20 mouse cellular contexts compared by ENCODE assay signal in the genomic region with DNA sequence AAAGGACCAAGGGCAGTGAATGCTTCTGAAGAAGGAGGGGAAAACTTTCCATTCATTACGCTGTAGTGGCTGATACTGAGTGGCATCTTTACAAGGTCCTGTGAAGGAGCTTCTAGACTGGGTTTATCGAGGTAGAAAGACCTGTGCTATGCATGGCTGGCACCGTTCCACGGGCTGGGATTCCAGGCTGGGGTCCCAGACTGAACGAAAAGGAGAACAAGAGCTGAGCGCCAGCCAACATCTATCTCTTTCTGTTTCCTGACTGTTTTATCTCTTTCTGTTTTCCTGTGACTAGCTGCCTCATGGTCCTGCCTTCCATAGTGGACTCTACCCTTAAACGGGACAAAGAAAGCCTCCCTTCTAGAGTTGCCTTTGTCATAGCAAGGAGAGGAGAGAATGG. TPM values are rescaled to one million over a fixed set of nuclear protein-coding genes. Genes with fewer than 3 reads are reported as not detected.
A peak's percentile ranks its signal among the peaks of the same experiment; 100 is the strongest.
DNase-seq lines count a peak whose midpoint lies in the region; ATAC-seq and TF ChIP-seq lines count a peak whose summit lies in the region.
"Had no signal": no experiment of that assay in that cellular context is flagged by ENCODE, and none has a peak within 500 bp of the region (broad histone marks: within the 10 kb centered on the region; RNA-seq: fewer than 3 reads in every experiment).

No protein-coding gene starts in this region.

- H3K4me3 ChIP-seq in heart, embryonic 12.5 days: no peak overlapping the region
- H3K4me3 ChIP-seq in heart, embryonic 16.5 days (ENCODE audit: low read length): no peak overlapping the region; the same call in 1 of the 2 replicates
- H3K4me3 ChIP-seq in heart, postnatal 0 days (ENCODE audit: low read depth, low read length): no peak overlapping the region
- H3K4me3 ChIP-seq: embryonic facial prominence, embryonic 10.5 days; forebrain, embryonic 15.5 days; hindbrain, embryonic 15.5 days; kidney, embryonic 15.5 days had no signal

- no peak overlapping the region for H3K9ac ChIP-seq in heart, embryonic 12.5 days
- no peak overlapping the region for H3K9ac ChIP-seq in heart, embryonic 16.5 days (ENCODE audit: low read length)
- H3K9ac ChIP-seq in heart, postnatal 0 days (replicated peaks; ENCODE audit: low read depth, low read length): no peak overlapping the region; the same call in 1 of the 2 replicates
- H3K9ac ChIP-seq: forebrain, embryonic 15.5 days; hindbrain, embryonic 15.5 days; kidney, embryonic 15.5 days had no signal

- DNase-seq in heart, adult 11 months: no peak
- no peak for DNase-seq in heart, postnatal 36 days
- peak; percentile 70 for DNase-seq in MEL-GATA-1-ER (ENCODE audit: extremely low read depth, low read depth)
- peak; percentile 41 for DNase-seq in heart, postnatal 0 days (ENCODE audit: low spot score)
- no peak for DNase-seq in thymus, postnatal 14 days
- DNase-seq in thymus, postnatal 25 days: no peak
- DNase-seq: adrenal gland, adult 8-10 months; adrenal gland, postnatal 36 days; cerebellum, adult 11 months; cerebellum, adult 8-10 months; cerebellum, postnatal 25 days; gastrocnemius, postnatal 36 days; kidney, adult 2 months had no signal

- no peaks in the 10 kb centered on the region for H3K9me3 ChIP-seq in heart, embryonic 12.5 days (replicated peaks)
- H3K9me3 ChIP-seq in heart, embryonic 16.5 days (replicated peaks; ENCODE audit: control insufficient read depth, low read length): peaks cover 4% of the 10 kb centered on the region; the same call in 1 of the 2 replicates
- 0 out of 2 replicates have a peak, but pooled peaks cover 3% of the 10 kb centered on the region for H3K9me3 ChIP-seq in heart, postnatal 0 days (replicated peaks; ENCODE audit: control insufficient read depth, low read length)
- H3K9me3 ChIP-seq: embryonic facial prominence, embryonic 10.5 days; forebrain, embryonic 15.5 days; hindbrain, embryonic 15.5 days; kidney, embryonic 15.5 days had no signal

- intact Hi-C loops in heart, postnatal 36 days (cut with DNase I): no loop called here

- H3K27ac ChIP-seq in heart, embryonic 12.5 days (ENCODE audit: poor library complexity, severe bottlenecking): peak overlapping the region; percentile 71
- H3K27ac ChIP-seq in heart, embryonic 16.5 days (ENCODE audit: low read length): peak overlapping the region; percentile 59
- H3K27ac ChIP-seq in heart, postnatal 0 days (ENCODE audit: low read depth): no peak overlapping the region
- H3K27ac ChIP-seq: embryonic facial prominence, embryonic 10.5 days; forebrain, embryonic 15.5 days; hindbrain, embryonic 15.5 days; kidney, embryonic 15.5 days had no signal

- H3K27me3 ChIP-seq in heart, embryonic 12.5 days (replicated peaks): no peaks in the 10 kb centered on the region
- no peaks in the 10 kb centered on the region for H3K27me3 ChIP-seq in heart, embryonic 16.5 days (ENCODE audit: control insufficient read depth, insufficient read depth, low read length)
- H3K27me3 ChIP-seq in heart, postnatal 0 days (ENCODE audit: control insufficient read depth, insufficient read depth, low read length): no peaks in the 10 kb centered on the region
- H3K27me3 ChIP-seq: forebrain, embryonic 15.5 days; hindbrain, embryonic 15.5 days; kidney, embryonic 15.5 days had no signal

- no peak for TF ChIP-seq CTCF in heart, postnatal 0 days (IDR thresholded peaks at IDR 0.05; ENCODE audit: low read depth)

- H3K4me1 ChIP-seq in heart, embryonic 12.5 days (replicated peaks): peaks cover 49% of the 10 kb centered on the region
- H3K4me1 ChIP-seq in heart, embryonic 16.5 days (ENCODE audit: control insufficient read depth, insufficient read depth, low read length): peaks cover 33% of the 10 kb centered on the region
- peaks cover 14% of the 10 kb centered on the region for H3K4me1 ChIP-seq in heart, postnatal 0 days (ENCODE audit: control insufficient read depth, insufficient read depth)

- no peaks in the 10 kb centered on the region for H3K36me3 ChIP-seq in heart, embryonic 12.5 days
- H3K36me3 ChIP-seq in heart, embryonic 16.5 days (ENCODE audit: control insufficient read depth, insufficient read depth): no peaks in the 10 kb centered on the region
- H3K36me3 ChIP-seq in heart, postnatal 0 days (replicated peaks; ENCODE audit: control insufficient read depth, insufficient read depth, low read length): no peaks in the 10 kb centered on the region
- H3K36me3 ChIP-seq: embryonic facial prominence, embryonic 10.5 days; forebrain, embryonic 15.5 days; hindbrain, embryonic 15.5 days; kidney, embryonic 15.5 days had no signal

- TF ChIP-seq EP300 in heart, postnatal 0 days (IDR thresholded peaks at IDR 0.05; ENCODE audit: low read depth): no peak

- H3K4me2 ChIP-seq in heart, embryonic 12.5 days: peak overlapping the region; percentile 42
- peak overlapping the region; percentile 36; the same call in 1 of the 2 replicates for H3K4me2 ChIP-seq in heart, embryonic 16.5 days (ENCODE audit: low read depth, low read length)
- H3K4me2 ChIP-seq in heart, postnatal 0 days (ENCODE audit: low read depth, low read length): peak overlapping the region; percentile 20
- H3K4me2 ChIP-seq: forebrain, embryonic 15.5 days; hindbrain, embryonic 15.5 days; kidney, embryonic 15.5 days had no signal

- ATAC-seq in heart, embryonic 12.5 days (ENCODE audit: insufficient number of reproducible peaks, low FRiP score): peak; percentile 76
- ATAC-seq in heart, embryonic 16.5 days (replicated peaks; ENCODE audit: extremely low read depth, insufficient read depth, low FRiP score): peak; percentile 78
- no peak for ATAC-seq in heart, postnatal 0 days (ENCODE audit: insufficient read depth, low read depth)
- ATAC-seq: forebrain, embryonic 15.5 days; intestine, embryonic 16.5 days had no signal

- 24% methylated on average over 7 of the region's 7 CpGs for WGBS in heart, embryonic 12.5 days
- WGBS in heart, embryonic 16.5 days: 20% methylated on average over 7 of the region's 7 CpGs
- WGBS in heart, postnatal 0 days: 10% methylated on average over 7 of the region's 7 CpGs

RNA-seq across cellular contexts. Expression of a gene that starts 21.1 kb away (rescaled TPM):
- polyA plus RNA-seq in heart, embryonic 12.5 days (2016; fragmentation: Nextera tagmentation; extraction: Ambion mirVana): 271 and 284 TPM in 2 replicates
- polyA plus RNA-seq in heart, embryonic 16.5 days (2015; fragmentation: Nextera tagmentation; extraction: Ambion mirVana): 96.2 and 130 TPM in 2 replicates
- 10 to 100 TPM; 11.4 to 12.0 TPM for total RNA-seq in heart, postnatal 36 days (2021)
- total RNA-seq in heart, postnatal 0 days (2014; rRNA removed; ENCODE audit: low replicate concordance): 130 and 133 TPM in 2 replicates
- 40.6 and 47.3 TPM in 2 replicates for polyA plus RNA-seq in heart, postnatal 0 days (2015; fragmentation: Nextera tagmentation; extraction: Ambion mirVana)

Comparison
In these comparisons a context has a peak if more than half of its experiments do, and no peak if none do; other contexts are left out.
1. DNase-seq: peak in MEL-GATA-1-ER (single experiment) and heart, postnatal 0 days (single experiment); none in heart, adult 11 months (single experiment), heart, postnatal 36 days (0 of 2), thymus, postnatal 14 days (single experiment) and thymus, postnatal 25 days (single experiment).
2. Peak in every context shown above with its lines, with median percentiles within 50 percentile points of each other: H3K4me2 ChIP-seq.